Mouse (Mus musculus) kidney, adult 10 weeks (tissue): Measurements from ENCODE around the gene Slitrk3. TPM values are rescaled to one million over a fixed set of nuclear protein-coding genes. Genes with fewer than 3 reads are reported as not detected.

ENCODE experiments used
- polyA plus RNA-seq: library from polyadenylated mRNA; stranded (reverse); fragments of 350-450 nt; fragmentation: Illumina TruSeq; extraction: RNeasy Lipid Tissue Mini Kit (QIAGEN cat#74804); gene quantifications from one replicate; pipeline ENCODE4 v1.2.3, GENCODE M21; 2014; ENCODE audit warnings: low read depth, low replicate concordance

Slitrk3 gene
- not detected for polyA plus RNA-seq

GRCm38 (mm10) chr3:73057197-73057811, at the start of gene Slitrk3:
Slitrk3 (minus strand) TSS chr3:73057803.

Other genes with a start within 250 kb of the Slitrk3 start
- 2.7 TPM for gene Sis, start 89.9 kb downstream of the Slitrk3 start, polyA plus RNA-seq